Mouse (Mus musculus) forebrain, embryonic 10.5 days (tissue): Measurements from ENCODE around the gene 2610507B11Rik. TPM values are rescaled to one million over a fixed set of nuclear protein-coding genes. Genes with fewer than 3 reads are reported as not detected.

Experiments used
- DNase-seq: peaks from one replicate; pipeline ENCODE4 v3.0.0-alpha.2; 2017; ENCODE audit warnings: low spot score; ENCODE audit errors: extremely low spot score
- H3K27ac ChIP-seq: fragments of 300-500 bp; sonication (generic); 2 replicates; pipeline ENCODE4 v1.5.1; 2016; ENCODE audit warnings: mild to moderate bottlenecking
- H3K27me3 ChIP-seq: fragments of 300-500 bp; sonication (generic); 2 replicates; pipeline ENCODE4 v1.6.1; 2016; ENCODE audit warnings: mild to moderate bottlenecking; ENCODE audit not compliant: poor library complexity, severe bottlenecking
- H3K36me3 ChIP-seq: fragments of 300-500 bp; sonication (generic); replicated peaks from 2 replicates; pipeline ENCODE4 v1.6.1; 2016; ENCODE audit warnings: mild to moderate bottlenecking, moderate library complexity
- H3K4me1 ChIP-seq: fragments of 300-500 bp; sonication (generic); 2 replicates; pipeline ENCODE4 v1.6.1; 2016
- H3K4me3 ChIP-seq: fragments of 300-500 bp; sonication (generic); 2 replicates; pipeline ENCODE4 v1.5.1; 2016; ENCODE audit warnings: mild to moderate bottlenecking, moderate library complexity
- H3K9me3 ChIP-seq: fragments of 300-500 bp; sonication (generic); 2 replicates; pipeline ENCODE4 v1.6.1; 2016; ENCODE audit warnings: mild to moderate bottlenecking, moderate library complexity
- WGBS: fragments of 180-500 bp; shearing (Covaris S2); methylation state at CpG from one replicate; pipeline ENCODE4 v1.1.7; 2016; 5-methylcytosine and 5-hydroxymethylcytosine counted together
- polyA plus RNA-seq: library from polyadenylated mRNA; unstranded; fragments of >200 nt; fragmentation: Nextera tagmentation; extraction: Ambion mirVana; gene quantifications from 2 replicates; pipeline ENCODE4 v1.2.1, GENCODE M21; 2016

2610507B11Rik gene
- polyA plus RNA-seq, 1 experiment from 2014 or later: 72.7 TPM

GRCm38 (mm10) chr11:78328512-78329056 is 67.0 kb downstream of the 2610507B11Rik start:
- H3K4me1 ChIP-seq: peaks cover 14% of the 10 kb centered on the region
- peak overlapping the region; percentile 81 for H3K4me3 ChIP-seq
- WGBS: under 1% methylated on average over 41 of the region's 41 CpGs
- DNase-seq: no peak
- peak overlapping the region; percentile 88 for H3K27ac ChIP-seq
- peaks cover 58% of the 10 kb centered on the region for H3K36me3 ChIP-seq
- H3K27me3 ChIP-seq: no peaks in the 10 kb centered on the region
- no peaks in the 10 kb centered on the region; the same call in 1 of the 2 replicates for H3K9me3 ChIP-seq

DNA sequence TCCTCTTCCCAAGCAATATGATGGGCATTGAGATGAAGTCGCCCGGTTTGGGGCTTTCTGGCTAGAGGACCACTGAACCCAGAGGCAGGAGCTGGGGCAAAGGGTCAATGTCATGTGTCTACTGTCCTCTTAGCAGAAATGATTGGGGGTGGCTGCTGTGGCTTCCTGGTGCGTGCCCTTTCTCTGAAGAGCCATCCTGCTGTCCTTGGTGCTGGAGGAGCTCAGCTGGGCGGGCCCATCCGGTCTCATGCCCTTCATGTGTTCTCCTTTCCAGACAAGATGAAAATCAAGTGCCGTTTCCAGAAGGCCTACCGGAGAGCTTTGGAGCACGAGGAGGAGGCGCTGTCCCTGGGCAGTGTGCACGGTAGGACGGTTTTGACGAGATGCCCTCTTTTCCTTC is 71.1 kb downstream of the 2610507B11Rik start:
- H3K27me3 ChIP-seq: no peaks in the 10 kb centered on the region
- no peak for DNase-seq
- H3K36me3 ChIP-seq: peaks cover 68% of the 10 kb centered on the region
- 96% methylated on average over 12 of the region's 12 CpGs for WGBS
- H3K4me1 ChIP-seq: peaks cover 12% of the 10 kb centered on the region
- no peak overlapping the region for H3K27ac ChIP-seq
- no peaks in the 10 kb centered on the region; the same call in 1 of the 2 replicates for H3K9me3 ChIP-seq
- no peak overlapping the region for H3K4me3 ChIP-seq

GRCm38 (mm10) chr11:78333992-78334391 is 72.4 kb downstream of the 2610507B11Rik start:
- Histone ChIP-seq H3K27me3 (no peaks in the 10 kb centered on the region), H3K36me3 (peaks cover 80% of the 10 kb centered on the region), H3K4me1 (peaks cover 8% of the 10 kb centered on the region), H3K9me3 (no peaks in the 10 kb centered on the region; the same call in 1 of the 2 replicates), H3K27ac (no peak overlapping the region), H3K4me3 (no peak overlapping the region)
- no peak for DNase-seq
- 92% methylated on average over 5 of the region's 5 CpGs for WGBS

GRCm38 (mm10) chr11:78337040-78337439 is 75.5 kb downstream of the 2610507B11Rik start:
- no peaks in the 10 kb centered on the region; the same call in 1 of the 2 replicates for H3K9me3 ChIP-seq
- H3K4me3 ChIP-seq: no peak overlapping the region
- H3K36me3 ChIP-seq: peaks cover 97% of the 10 kb centered on the region
- H3K4me1 ChIP-seq: no peaks in the 10 kb centered on the region
- 96% methylated on average over 8 of the region's 8 CpGs for WGBS
- H3K27ac ChIP-seq: no peak overlapping the region
- no peak for DNase-seq
- no peaks in the 10 kb centered on the region for H3K27me3 ChIP-seq

Other genes with a start within 250 kb of the 2610507B11Rik start
- 14.4 and 17.1 TPM in 2 replicates for gene Dhrs13, start 229.5 kb upstream of the 2610507B11Rik start, polyA plus RNA-seq
- gene Flot2, start 223.8 kb upstream of the 2610507B11Rik start, polyA plus RNA-seq: 72.5 and 72.7 TPM in 2 replicates
- 39.7 and 40.7 TPM in 2 replicates for gene Eral1, start 181.4 kb upstream of the 2610507B11Rik start, polyA plus RNA-seq
- 24.2 and 24.6 TPM in 2 replicates for gene Fam222b, start 167.1 kb upstream of the 2610507B11Rik start, polyA plus RNA-seq
- 97.6 and 104 TPM in 2 replicates for gene Traf4, start 96.2 kb upstream of the 2610507B11Rik start, polyA plus RNA-seq
- gene Nek8, start 85.1 kb upstream of the 2610507B11Rik start, polyA plus RNA-seq: 10.6 and 11.7 TPM in 2 replicates
- 10.0 and 11.3 TPM in 2 replicates for gene Tlcd1, start 85.0 kb upstream of the 2610507B11Rik start, polyA plus RNA-seq
- 1,073 and 1,096 TPM in 2 replicates for gene Rpl23a, start 78.2 kb upstream of the 2610507B11Rik start, polyA plus RNA-seq
- gene Rab34, start 73.3 kb upstream of the 2610507B11Rik start, polyA plus RNA-seq: 70.7 and 73.3 TPM in 2 replicates
- gene Proca1, start 68.4 kb upstream of the 2610507B11Rik start, polyA plus RNA-seq: 0.91 and 1.5 TPM in 2 replicates
- gene Sdf2, start 16.0 kb upstream of the 2610507B11Rik start, polyA plus RNA-seq: 42.9 and 43.3 TPM in 2 replicates
- 37.1 and 39.2 TPM in 2 replicates for gene Supt6, start 15.8 kb upstream of the 2610507B11Rik start, polyA plus RNA-seq
- 0.26 and 0.52 TPM in 2 replicates for gene BC030499, start 29.1 kb downstream of the 2610507B11Rik start, polyA plus RNA-seq
- gene Spag5, start 39.8 kb downstream of the 2610507B11Rik start, polyA plus RNA-seq: 74.9 and 76.6 TPM in 2 replicates
- 2.7 and 3.3 TPM in 2 replicates for gene Aldoc, start 61.2 kb downstream of the 2610507B11Rik start, polyA plus RNA-seq
- gene Pigs, start 66.7 kb downstream of the 2610507B11Rik start, polyA plus RNA-seq: 76.3 and 77.5 TPM in 2 replicates
- 60.2 and 62.8 TPM in 2 replicates for gene Unc119, start 81.7 kb downstream of the 2610507B11Rik start, polyA plus RNA-seq
- not detected in 2 replicates for gene Foxn1, start 124.8 kb downstream of the 2610507B11Rik start, polyA plus RNA-seq
- gene Slc13a2, start 160.5 kb downstream of the 2610507B11Rik start, polyA plus RNA-seq: not detected in 2 replicates
- gene Slc46a1, start 203.9 kb downstream of the 2610507B11Rik start, polyA plus RNA-seq: 20.9 and 21.1 TPM in 2 replicates
- gene Sarm1, start 236.0 kb downstream of the 2610507B11Rik start, polyA plus RNA-seq: 9.4 and 9.8 TPM in 2 replicates
- 23.7 and 25.0 TPM in 2 replicates for gene Vtn, start 237.3 kb downstream of the 2610507B11Rik start, polyA plus RNA-seq
- gene Sebox, start 241.7 kb downstream of the 2610507B11Rik start, polyA plus RNA-seq: not detected in 2 replicates